ENCODE assay signal across 7 mouse cellular contexts in genomic region chr16:89924249-89924890, GRCm38 (mm10).
A peak's percentile ranks its signal among the peaks of the same experiment; 100 is the strongest.
DNase-seq lines count a peak whose midpoint lies in the region; ATAC-seq lines count a peak whose summit lies in the region.

No protein-coding gene starts in this region.

- intact Hi-C loops in heart, postnatal 14 days (cut with DNase I): no loop called here

- no peak for ATAC-seq in frontal cortex, adult (ENCODE audit: low TSS enrichment)

- peak; percentile 71 to 74 for DNase-seq in right cerebral cortex, postnatal 10 days (ENCODE audit: low spot score in 2 of 2)
- no peak for DNase-seq in right cerebral cortex, adult 18-20 months
- DNase-seq in cerebellum, postnatal 14 days: peak; percentile 79 to 80
- peak; percentile 54 to 66 for DNase-seq in heart, postnatal 14 days
- peak; percentile 73 to 85 for DNase-seq in lung, postnatal 4 days
- no peak for DNase-seq in frontal cortex, postnatal 14 days (ENCODE audit: low spot score in 2 of 2)

Comparison
In these comparisons a context has a peak if more than half of its experiments do, and no peak if none do; other contexts are left out.
1. DNase-seq: peak in right cerebral cortex, postnatal 10 days (2 of 2), cerebellum, postnatal 14 days (2 of 2), heart, postnatal 14 days (2 of 2) and lung, postnatal 4 days (2 of 2); none in right cerebral cortex, adult 18-20 months (single experiment) and frontal cortex, postnatal 14 days (0 of 2).